Mouse (Mus musculus): Measurements from ENCODE around the gene Rnf10.
"Not testable (repeated sequence)": the region's sequence is repeated elsewhere in the genome, so short reads cannot be mapped to it uniquely, and the experiment has no call there.

- not testable (repeated sequence) for TF ChIP-seq POLR2A (IDR thresholded peaks at IDR 0.05; ENCODE audit: control insufficient read depth, extremely low read depth, insufficient read depth, low read length, poor library complexity); CTCF (IDR thresholded peaks at IDR 0.05; ENCODE audit: borderline replicate concordance, control insufficient read depth, extremely low read depth, insufficient read depth, low read length, poor library complexity)
Observed at GRCm38 (mm10) chr5:115302190-115302589, 29.5 kb upstream of the Rnf10 start.
